Mouse (Mus musculus) limb, embryonic 13.5 days (tissue): Measurements from ENCODE around the gene Casz1. TPM values are rescaled to one million over a fixed set of nuclear protein-coding genes. Genes with fewer than 3 reads are reported as not detected.

Source experiments
- ATAC-seq: fragments of 200-750 bp; cut with Nextera tagmentation; 2 replicates; pipeline ENCODE4 v1.8.0; 2017; ENCODE audit warnings: low read depth, moderate number of reproducible peaks, moderate TSS enrichment; ENCODE audit not compliant: low FRiP score
- H3K27ac ChIP-seq: fragments of 300-500 bp; sonication (generic); 2 replicates; pipeline ENCODE4 v1.5.1; 2015; ENCODE audit warnings: inconsistent platforms, mild to moderate bottlenecking, moderate library complexity
- H3K27me3 ChIP-seq: fragments of 300-500 bp; sonication (generic); 2 replicates; pipeline ENCODE4 v1.6.1; 2015; ENCODE audit warnings: mild to moderate bottlenecking, inconsistent platforms
- H3K36me3 ChIP-seq: fragments of 300-500 bp; sonication (generic); 2 replicates; pipeline ENCODE4 v1.6.1; 2015; ENCODE audit warnings: inconsistent platforms, mild to moderate bottlenecking, moderate library complexity
- H3K4me1 ChIP-seq: fragments of 300-500 bp; sonication (generic); 2 replicates; pipeline ENCODE4 v1.6.1; 2015; ENCODE audit warnings: inconsistent platforms
- H3K4me2 ChIP-seq: fragments of 300-500 bp; sonication (generic); replicated peaks from 2 replicates; pipeline ENCODE4 v1.6.1; 2015; ENCODE audit warnings: inconsistent platforms, mild to moderate bottlenecking, moderate library complexity
- H3K4me3 ChIP-seq: fragments of 300-500 bp; sonication (generic); 2 replicates; pipeline ENCODE4 v1.5.1; 2015; ENCODE audit warnings: moderate library complexity, mild to moderate bottlenecking, inconsistent platforms
- H3K9ac ChIP-seq: fragments of 300-500 bp; sonication (generic); 2 replicates; pipeline ENCODE4 v1.6.1; 2015; ENCODE audit warnings: mild to moderate bottlenecking, inconsistent platforms
- H3K9me3 ChIP-seq: fragments of 300-500 bp; sonication (generic); 2 replicates; pipeline ENCODE4 v1.6.1; 2016; ENCODE audit warnings: inconsistent platforms
- WGBS: fragments of 180-500 bp; shearing (Covaris S2); methylation state at CpG from one replicate; pipeline ENCODE4 v1.1.7; 2015; 5-methylcytosine and 5-hydroxymethylcytosine counted together
- polyA plus RNA-seq: library from polyadenylated mRNA; unstranded; fragments of >200 nt; fragmentation: Nextera tagmentation; extraction: Ambion mirVana; gene quantifications from 2 replicates; pipeline ENCODE4 v1.2.1, GENCODE M21; 2015

Gene Casz1
- 4.1 and 4.5 TPM in 2 replicates for polyA plus RNA-seq

DNA sequence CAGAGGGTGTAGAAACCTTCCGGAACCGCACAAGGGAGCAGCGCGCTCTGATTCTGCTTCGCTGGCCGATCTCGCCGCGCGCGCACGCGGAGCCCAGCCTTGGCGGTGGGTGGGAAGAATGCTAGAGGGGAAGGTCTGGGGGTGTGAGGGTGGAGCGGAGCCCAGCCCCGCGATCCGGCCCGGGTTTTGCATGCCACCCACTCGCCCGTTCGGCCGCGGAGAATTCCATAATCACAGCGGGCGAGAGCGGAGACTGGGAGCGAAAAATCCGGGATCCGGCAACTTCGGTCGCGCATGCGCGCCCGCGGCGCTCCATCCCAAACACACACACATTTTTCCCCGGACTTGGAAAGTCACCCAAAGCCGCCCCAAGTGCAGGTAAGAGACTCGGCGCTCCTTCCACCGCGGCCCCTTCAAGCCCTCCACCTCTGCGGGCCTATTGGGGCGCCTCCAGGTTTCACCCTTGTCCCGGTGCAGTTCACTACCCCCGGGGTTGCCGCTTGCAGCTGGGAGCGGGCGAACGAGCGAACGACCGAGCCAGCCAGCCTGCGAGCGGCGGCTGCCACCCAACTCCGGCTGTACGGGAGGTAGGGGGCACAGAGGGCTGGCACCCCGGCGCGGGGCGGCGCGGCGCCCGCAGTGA, at the start of gene Casz1:
Gene Casz1 (plus strand): TSS at position 293 of the 643 bp plus-strand sequence.
- ATAC-seq: peak; percentile 87
- no peaks in the 10 kb centered on the region for H3K9me3 ChIP-seq
- H3K36me3 ChIP-seq: no peaks in the 10 kb centered on the region
- peaks cover 81% of the 10 kb centered on the region for H3K27me3 ChIP-seq
- H3K4me3 ChIP-seq: peak within 1 kb of the TSS; percentile 63
- under 1% methylated on average over 68 of the region's 68 CpGs for WGBS
- H3K27ac ChIP-seq: no peak within 1 kb of the TSS
- H3K4me1 ChIP-seq: peaks cover 38% of the 10 kb centered on the region
- peak within 1 kb of the TSS; percentile 100 for H3K4me2 ChIP-seq
- peak within 1 kb of the TSS; percentile 67 for H3K9ac ChIP-seq

DNA sequence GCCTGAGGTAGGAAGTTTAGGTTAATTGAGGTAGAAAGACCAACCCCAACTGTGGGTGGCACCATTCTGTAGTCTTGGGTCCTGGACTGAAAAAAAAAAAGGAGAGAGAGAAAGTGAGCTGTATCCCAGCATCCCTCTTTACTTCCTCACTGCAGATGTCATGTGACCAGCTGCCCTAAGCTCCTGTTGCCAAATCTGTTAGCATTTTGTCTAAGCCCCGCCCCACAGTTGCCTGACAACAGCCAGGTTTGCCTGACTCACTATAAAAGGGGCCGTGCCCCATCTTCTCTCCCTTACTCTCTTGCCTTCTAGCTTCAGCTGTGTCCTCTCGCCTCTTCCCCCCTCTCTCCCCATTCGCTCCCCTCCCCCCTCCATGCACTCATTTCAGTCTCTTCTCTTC, 45.4 kb upstream of the Casz1 start:
- no peaks in the 10 kb centered on the region for H3K36me3 ChIP-seq
- ATAC-seq: no peak
- no peak overlapping the region for H3K9ac ChIP-seq
- WGBS: 44% methylated on average over 4 of the region's 4 CpGs
- no peak overlapping the region for H3K4me2 ChIP-seq
- 0 out of 2 replicates have a peak, but pooled peaks cover 3% of the 10 kb centered on the region for H3K27me3 ChIP-seq
- H3K9me3 ChIP-seq: no peaks in the 10 kb centered on the region; the same call in 1 of the 2 replicates
- no peak overlapping the region for H3K4me3 ChIP-seq
- 0 out of 2 replicates have a peak, but pooled peaks cover 2% of the 10 kb centered on the region for H3K4me1 ChIP-seq
- H3K27ac ChIP-seq: no peak overlapping the region

DNA sequence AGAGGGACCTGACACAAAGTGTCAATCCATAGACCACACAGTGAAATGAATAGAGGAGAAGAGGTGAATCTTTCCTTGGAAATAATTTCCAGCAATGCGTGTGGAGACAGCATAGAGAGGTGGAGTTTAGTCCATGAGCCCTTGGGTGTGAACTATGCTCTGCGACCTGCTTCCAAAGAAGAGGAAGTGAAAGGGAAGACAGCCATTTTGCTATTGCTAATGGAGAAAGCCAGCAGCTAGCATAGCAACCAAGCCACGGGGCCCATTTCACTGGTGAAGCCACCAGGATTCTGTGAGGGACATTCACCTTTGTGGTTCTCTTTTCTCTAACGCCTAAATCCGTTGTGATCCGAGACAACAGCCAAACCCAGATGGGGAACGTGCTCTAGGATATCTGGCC, 44.1 kb upstream of the Casz1 start:
- Histone ChIP-seq H3K4me1 (no peaks in the 10 kb centered on the region), H3K36me3 (no peaks in the 10 kb centered on the region), H3K9ac (no peak overlapping the region), H3K9me3 (no peaks in the 10 kb centered on the region; the same call in 1 of the 2 replicates), H3K27me3 (0 out of 2 replicates have a peak, but pooled peaks cover 3% of the 10 kb centered on the region), H3K27ac (no peak overlapping the region), H3K4me2 (no peak overlapping the region), H3K4me3 (no peak overlapping the region)
- WGBS: 72% methylated on average over 7 of the region's 7 CpGs
- no peak for ATAC-seq

DNA sequence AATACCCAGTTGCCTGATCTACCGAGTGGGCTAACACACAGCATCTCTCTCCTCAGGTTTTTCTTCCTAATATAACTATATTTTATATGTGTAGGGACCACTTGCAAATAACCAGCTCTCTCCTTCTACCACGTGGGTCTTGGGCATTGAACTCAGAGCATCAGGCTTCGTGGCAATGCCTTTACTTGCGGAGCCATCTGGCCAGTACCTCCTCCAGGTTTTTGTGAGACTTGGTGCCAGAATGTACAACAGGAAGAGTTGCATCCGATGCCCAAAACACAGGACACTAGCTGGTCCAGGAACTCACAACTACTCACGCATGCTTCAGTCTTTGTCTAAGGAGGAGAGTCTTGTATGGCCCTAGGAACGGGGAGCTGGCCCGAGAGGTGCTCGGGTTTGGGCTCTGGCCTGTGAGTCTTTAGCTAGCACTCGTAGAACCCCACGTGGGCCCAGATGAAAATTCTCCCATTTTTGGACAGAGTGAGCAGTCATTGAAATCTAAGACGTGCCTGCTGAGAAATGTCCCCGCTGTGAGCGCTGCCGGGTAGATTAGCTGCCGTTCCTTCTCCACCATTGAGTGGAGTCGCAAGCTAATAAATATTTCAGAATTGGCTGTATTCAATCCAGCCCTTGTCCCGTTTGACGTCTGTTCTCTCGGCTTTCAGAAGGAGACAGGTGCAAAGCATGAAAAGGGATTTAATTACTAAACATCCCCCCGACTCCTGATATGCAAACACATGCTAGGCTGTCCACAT, 38.0 kb upstream of the Casz1 start:
- Histone ChIP-seq H3K36me3 (no peaks in the 10 kb centered on the region), H3K9me3 (no peaks in the 10 kb centered on the region), H3K27ac (no peak overlapping the region; the same call in 1 of the 2 replicates), H3K4me1 (peaks cover 15% of the 10 kb centered on the region), H3K4me2 (no peak overlapping the region), H3K9ac (no peak overlapping the region), H3K27me3 (peaks cover 26% of the 10 kb centered on the region), H3K4me3 (no peak overlapping the region)
- 45% methylated on average over 21 of the region's 21 CpGs for WGBS
- no peak for ATAC-seq

DNA sequence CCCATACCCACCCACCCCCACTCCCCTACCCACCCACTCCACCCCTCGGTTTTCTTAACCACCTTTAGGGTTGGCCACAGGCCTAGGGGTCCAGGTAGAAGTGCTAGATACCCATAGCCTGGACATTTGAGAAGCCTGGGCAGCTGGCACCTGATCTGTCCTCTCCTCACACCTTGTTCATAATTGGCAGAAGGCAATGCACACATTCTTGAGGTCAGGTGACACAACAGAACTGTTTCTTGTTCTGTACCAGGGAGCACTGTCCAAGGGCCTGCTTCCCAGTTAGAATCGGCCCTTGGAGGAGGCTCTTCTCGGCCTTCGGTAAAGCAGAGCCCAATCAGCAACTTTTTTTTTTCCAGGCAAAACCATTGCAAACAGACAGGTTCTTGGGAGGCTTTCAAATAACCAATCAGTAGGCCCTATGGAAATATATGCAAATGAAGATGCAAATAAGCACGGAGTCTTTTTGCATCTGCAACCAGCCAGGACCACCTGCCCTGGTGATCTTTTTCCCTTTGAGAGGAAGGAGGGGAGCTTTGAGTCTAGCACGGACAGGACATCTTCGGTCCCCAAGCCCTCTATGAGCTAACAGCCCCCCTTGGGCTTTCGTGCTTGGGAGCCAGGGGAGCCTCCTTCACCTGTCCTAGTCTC, 36.4 kb upstream of the Casz1 start:
- Histone ChIP-seq H3K4me2 (no peak overlapping the region), H3K9ac (no peak overlapping the region), H3K27ac (no peak overlapping the region), H3K36me3 (no peaks in the 10 kb centered on the region), H3K4me1 (peaks cover 23% of the 10 kb centered on the region), H3K27me3 (peaks cover 42% of the 10 kb centered on the region), H3K4me3 (no peak overlapping the region), H3K9me3 (no peaks in the 10 kb centered on the region)
- 35% methylated on average over 8 of the region's 8 CpGs for WGBS
- no peak for ATAC-seq

DNA sequence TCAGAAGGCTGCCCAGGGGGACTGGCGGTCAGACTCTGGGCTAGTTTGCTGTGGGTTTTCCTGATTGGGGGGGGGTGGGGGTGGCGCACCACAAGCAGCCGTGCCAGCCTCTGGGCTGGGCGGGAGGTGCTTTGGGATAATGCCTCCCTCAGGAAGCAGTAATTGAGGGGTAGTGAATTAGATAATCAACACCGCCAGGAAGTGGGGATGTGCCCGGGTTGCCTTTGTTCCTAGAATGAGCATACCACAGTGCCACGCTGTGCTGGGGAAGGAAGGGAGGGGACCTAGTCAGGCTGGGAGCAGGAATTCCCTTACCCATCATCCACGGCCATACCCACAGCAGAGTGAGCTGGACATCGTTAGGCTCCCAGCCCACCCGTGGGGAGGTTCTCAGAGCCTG, 35.6 kb upstream of the Casz1 start:
- Histone ChIP-seq H3K4me3 (no peak overlapping the region), H3K4me1 (peaks cover 23% of the 10 kb centered on the region), H3K9ac (no peak overlapping the region), H3K9me3 (no peaks in the 10 kb centered on the region), H3K27me3 (peaks cover 50% of the 10 kb centered on the region), H3K4me2 (no peak overlapping the region), H3K27ac (no peak overlapping the region), H3K36me3 (no peaks in the 10 kb centered on the region)
- 76% methylated on average over 10 of the region's 10 CpGs for WGBS
- no peak for ATAC-seq

DNA sequence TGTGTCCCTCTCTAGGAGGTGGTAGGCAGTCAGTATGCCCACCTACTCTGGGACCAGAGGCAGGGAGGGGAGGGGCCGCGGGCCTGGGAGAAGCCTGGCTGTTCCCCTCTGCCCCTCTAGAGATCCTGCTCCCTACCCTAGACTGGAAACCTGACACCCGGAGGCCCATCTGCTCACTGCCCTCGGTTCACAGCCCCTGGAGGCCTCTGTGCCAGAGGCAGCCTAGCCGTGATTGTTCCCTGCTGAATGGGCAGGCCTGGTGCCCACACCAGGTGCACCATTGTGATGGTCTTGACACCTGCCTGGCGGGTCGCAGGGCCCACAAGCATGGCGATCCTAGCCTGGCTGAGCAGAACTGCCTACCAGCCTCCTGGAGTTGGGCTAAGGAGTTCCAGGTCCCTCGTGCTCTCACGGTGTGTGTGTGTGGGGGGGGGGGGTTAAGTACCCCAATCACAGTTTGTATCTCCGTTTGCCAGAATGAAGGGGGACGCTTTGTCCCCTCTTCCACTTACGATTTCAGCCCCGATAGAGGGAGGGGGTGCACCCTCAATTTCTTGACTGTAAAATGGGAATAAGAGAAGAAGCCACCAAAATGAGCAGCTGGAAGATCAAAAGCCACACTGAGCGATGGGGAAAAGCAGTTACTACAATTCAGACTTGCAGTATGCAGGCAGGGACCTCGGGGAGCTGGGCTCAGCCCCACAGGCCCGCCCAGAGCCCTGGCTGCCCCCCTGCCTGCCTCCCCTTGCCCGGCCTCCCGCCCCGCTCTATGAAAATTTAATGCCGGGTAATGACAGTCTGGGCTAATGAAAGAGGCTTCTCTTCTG, 33.4 kb upstream of the Casz1 start:
- peaks cover 28% of the 10 kb centered on the region for H3K4me1 ChIP-seq
- no peaks in the 10 kb centered on the region for H3K36me3 ChIP-seq
- H3K4me2 ChIP-seq: peak overlapping the region; percentile 48
- H3K4me3 ChIP-seq: no peak overlapping the region; the same call in 1 of the 2 replicates
- H3K9me3 ChIP-seq: no peaks in the 10 kb centered on the region
- H3K27me3 ChIP-seq: peaks cover 66% of the 10 kb centered on the region
- H3K9ac ChIP-seq: no peak overlapping the region
- 0 out of 2 replicates have a peak, but pooled peaks have one; percentile 14 for ATAC-seq
- WGBS: 3% methylated on average over 21 of the region's 21 CpGs
- H3K27ac ChIP-seq: no peak overlapping the region

DNA sequence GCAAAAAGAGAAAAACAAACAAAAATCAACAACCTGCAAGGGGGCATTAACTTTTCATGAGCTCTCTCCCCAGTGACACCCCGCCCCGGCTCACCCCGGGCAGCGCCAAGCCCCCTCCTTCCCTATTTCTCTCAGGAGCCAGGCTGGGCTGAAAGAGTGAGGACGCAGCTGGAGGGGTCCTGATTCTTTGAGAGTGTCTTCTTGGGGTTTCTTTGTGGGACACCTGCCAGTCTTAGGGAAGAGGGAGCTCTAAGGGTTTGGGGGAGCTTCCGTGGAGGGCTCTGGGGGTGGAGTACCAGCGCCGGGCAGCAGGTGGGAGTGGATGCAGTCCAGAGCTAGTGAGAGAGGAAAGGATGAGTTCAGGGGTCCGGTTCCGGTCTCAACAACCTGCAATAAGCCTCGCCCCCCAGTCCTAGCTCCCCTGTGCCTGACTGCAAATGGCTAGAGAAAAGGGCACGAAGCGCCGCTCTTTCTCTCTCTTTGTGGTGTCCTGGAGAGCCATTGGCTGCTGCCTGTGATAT, 32.8 kb upstream of the Casz1 start:
- Histone ChIP-seq H3K4me3 (peak overlapping the region; percentile 18), H3K27ac (no peak overlapping the region), H3K4me1 (peaks cover 28% of the 10 kb centered on the region)

DNA sequence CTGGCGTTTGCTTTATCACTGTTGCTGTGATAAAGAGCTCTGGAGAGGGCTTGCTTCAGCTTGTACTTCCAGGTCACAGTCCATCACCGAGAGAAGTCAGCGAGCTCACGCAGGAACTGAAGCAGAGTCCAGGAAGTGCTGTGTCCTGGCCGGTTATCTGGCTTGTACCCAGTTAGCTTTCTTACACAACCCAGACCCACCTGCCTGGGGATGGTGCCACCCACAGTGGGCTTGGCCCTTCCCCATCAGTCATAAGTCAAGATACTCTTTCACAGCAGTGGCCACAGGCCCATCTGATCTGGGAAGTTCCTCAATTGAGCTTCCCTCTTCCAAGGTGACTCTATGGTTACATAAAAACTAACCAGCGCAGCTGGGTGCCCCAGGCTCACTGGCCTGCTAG, 31.6 kb upstream of the Casz1 start:
- no peak overlapping the region for H3K9ac ChIP-seq
- no peak for ATAC-seq
- WGBS: 76% methylated on average over 6 of the region's 6 CpGs
- H3K36me3 ChIP-seq: no peaks in the 10 kb centered on the region
- H3K4me2 ChIP-seq: no peak overlapping the region
- no peak overlapping the region for H3K27ac ChIP-seq
- peaks cover 78% of the 10 kb centered on the region for H3K27me3 ChIP-seq
- no peak overlapping the region for H3K4me3 ChIP-seq
- H3K4me1 ChIP-seq: peaks cover 24% of the 10 kb centered on the region
- no peaks in the 10 kb centered on the region for H3K9me3 ChIP-seq

More for the DNA sequence above, 32.8 kb upstream of the Casz1 start:
- peaks cover 73% of the 10 kb centered on the region for H3K27me3 ChIP-seq
- no peak for ATAC-seq
- no peaks in the 10 kb centered on the region for H3K9me3 ChIP-seq
- H3K9ac ChIP-seq: no peak overlapping the region
- 1% methylated on average over 14 of the region's 14 CpGs for WGBS
- H3K36me3 ChIP-seq: no peaks in the 10 kb centered on the region
- H3K4me2 ChIP-seq: peak overlapping the region; percentile 48

DNA sequence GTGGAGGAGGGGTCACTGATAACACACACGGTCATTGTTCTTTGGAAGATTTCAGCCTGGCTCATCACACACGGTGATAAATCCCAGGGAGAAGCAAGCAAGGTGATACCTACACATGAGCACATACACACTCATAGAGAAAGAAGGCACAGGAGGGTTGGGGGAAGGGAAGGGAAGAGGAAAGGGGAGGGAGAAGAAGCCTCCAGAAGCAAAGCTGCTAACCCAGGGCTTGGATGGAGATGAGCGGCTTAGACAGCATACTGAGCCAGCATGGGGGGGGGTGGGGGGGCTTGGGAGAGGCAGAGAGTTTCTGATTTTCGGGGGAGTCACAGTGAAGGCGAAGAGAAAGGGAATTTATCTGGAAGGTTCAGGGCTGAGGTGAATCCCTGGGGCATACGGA, 30.2 kb upstream of the Casz1 start:
- 81% methylated on average over 6 of the region's 6 CpGs for WGBS
- Histone ChIP-seq H3K9ac (no peak overlapping the region), H3K9me3 (no peaks in the 10 kb centered on the region), H3K4me1 (peaks cover 30% of the 10 kb centered on the region), H3K4me2 (no peak overlapping the region), H3K27ac (no peak overlapping the region), H3K27me3 (peaks cover 92% of the 10 kb centered on the region), H3K4me3 (no peak overlapping the region), H3K36me3 (no peaks in the 10 kb centered on the region)
- ATAC-seq: no peak

DNA sequence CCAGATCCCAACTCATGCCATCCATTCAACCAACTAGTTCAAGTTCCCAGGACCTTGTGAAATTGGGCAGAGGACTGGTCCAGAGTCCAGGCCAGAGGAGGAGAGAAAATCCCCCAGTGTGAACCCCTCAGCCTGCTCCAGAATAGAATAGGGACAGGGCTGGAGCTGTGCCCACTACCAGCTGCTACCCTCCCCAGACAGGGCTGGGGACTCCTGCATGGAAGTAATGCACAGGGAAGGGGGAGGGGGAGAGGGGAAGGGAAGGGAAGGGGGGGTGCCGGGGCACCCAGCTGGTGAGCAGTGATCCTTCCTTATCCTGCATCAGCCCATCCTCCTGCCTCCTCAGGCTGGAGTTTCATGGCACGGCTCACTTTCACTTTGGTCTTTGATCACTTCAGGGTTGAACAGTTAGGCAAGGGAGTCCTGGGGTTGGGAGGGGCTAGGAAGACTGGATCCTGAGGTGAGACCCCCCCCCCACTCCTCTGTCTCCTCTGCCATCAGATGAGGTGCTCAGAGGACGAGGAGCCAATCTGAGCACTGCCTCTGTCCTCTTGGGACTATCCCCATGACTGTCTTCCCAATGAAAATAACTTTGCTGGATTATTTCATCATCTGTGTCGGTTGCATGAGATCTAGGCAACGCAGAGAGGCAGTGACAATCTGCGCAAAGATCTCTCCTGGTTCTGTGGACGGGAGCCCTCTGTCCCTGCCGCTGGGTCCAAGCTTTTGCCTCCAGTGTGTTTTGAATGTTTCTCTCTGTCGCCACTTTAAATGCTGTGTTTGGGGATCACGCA, 28.6 kb upstream of the Casz1 start:
- Histone ChIP-seq H3K36me3 (no peaks in the 10 kb centered on the region), H3K4me3 (no peak overlapping the region), H3K27ac (no peak overlapping the region), H3K4me2 (no peak overlapping the region), H3K27me3 (peaks cover 83% of the 10 kb centered on the region), H3K4me1 (peaks cover 36% of the 10 kb centered on the region), H3K9ac (0 out of 2 replicates have a peak overlapping the region, but pooled peaks have one; percentile 31), H3K9me3 (no peaks in the 10 kb centered on the region)
- WGBS: 59% methylated on average over 10 of the region's 10 CpGs
- no peak for ATAC-seq
